Mouse (Mus musculus): ENCODE measurements at regions not wholly inside any gene's neighbourhood (a gene's known extent, or its start where the extent isn't known, plus 50 kb on each side); places are given as distances from the start of the nearest gene placed in this dataset.
"Not testable (repeated sequence)": the region's sequence is repeated elsewhere in the genome, so short reads cannot be mapped to it uniquely, and the experiment has no call there.

DNA sequence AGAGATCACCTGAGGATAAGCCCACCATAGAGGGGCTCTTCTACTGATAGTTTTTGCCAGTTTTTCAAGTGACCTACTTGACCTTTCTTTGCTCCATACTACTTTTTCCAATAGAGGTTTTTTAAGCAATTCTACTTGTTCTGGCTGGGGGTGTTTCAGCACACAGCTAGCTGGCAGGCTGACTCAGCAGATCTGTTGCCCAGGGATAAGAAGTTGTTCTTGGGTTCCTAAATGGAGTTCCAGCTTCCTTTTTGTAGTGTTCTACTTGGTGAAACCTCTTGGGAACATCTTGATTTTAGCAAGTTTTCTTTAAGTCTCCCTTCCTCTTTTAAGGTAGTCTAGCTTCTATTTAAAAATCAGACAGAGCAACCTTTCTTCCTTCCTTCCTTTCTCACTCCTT is 61.0 kb downstream of the 4930474N05Rik start:
- DNase-seq (ENCODE audit: low spot score in 2 of 2): no peak

DNA sequence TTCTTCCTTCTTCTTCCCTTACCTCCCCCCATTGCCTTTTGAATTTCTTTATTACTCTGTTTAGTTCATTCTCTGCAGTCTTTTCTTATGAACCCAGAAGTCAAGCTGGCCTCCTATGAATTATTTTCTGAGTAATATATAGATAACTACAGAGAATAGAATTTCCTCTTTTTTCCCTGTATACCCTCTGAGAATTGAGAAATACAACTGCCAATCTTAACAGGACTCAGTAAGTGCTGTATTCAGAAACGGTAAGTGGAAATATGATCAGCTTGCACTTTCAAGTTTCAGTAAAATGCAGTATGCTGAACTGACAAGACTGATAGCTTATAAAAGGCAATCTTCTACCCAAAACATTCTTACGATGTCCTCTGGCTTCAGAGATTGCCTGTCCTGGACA is 61.5 kb downstream of the 4930474N05Rik start:
- no peak for DNase-seq (ENCODE audit: low spot score in 2 of 2)

DNA sequence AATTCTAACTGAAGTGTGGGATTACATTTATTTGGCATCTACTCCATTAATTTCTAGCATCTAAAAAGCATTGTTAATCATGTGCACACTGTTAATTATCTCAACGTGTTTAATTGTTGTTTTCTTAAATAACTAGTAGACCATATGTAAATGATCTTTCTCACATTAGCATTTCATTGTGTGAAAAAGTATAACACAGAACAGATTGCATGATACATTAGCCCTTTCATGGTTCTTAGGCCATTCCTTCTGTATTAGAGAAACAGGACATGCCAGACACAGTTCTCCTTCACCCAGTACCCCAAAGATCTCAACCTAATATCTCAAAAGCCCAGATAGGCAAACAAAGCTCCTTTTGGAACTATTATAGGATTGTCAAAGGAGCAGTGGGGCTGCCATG is 89.0 kb downstream of the 4930474N05Rik start:
- no peak for DNase-seq (ENCODE audit: low spot score in 2 of 2)

DNA sequence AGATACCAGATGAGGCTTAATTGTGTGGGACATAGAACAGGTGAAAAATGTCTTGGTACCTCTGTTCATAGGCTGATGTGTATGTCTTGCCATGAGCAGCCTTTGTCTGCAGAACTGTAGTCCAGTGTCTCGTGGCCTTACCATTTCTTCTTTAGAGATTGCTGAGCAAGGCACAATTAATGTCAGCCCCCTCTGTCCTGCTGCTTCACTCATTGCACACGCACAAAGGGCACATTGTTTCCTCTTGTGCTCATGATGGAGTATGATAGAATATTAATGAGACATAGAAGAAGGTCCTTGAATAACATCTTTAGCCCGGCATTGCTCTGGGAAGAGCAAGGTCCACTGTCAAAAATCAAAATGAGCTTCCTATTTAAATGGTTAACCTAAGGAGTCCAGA is 101.8 kb downstream of the 4930474N05Rik start:
- no peak for DNase-seq (ENCODE audit: low spot score in 2 of 2)

DNA sequence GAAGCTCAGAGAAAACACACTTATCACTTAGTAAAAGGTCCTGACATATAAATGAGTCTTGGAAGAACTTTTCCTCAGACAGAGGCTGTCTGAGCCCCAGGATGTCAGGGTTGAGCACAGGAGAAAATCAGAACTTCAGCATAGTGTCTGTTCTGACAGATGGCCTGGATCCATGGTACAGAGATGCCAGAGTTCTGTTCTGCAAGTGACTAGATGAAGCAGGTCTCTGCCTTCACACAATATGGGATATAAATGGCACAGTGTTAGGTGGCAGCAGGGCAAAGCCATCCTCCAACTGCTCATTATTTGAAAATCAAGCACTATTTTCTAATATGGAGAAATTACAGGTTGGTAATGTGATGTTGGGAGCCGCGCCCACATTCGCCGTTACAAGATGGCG is 103.7 kb downstream of the 4930474N05Rik start:
- no peak for DNase-seq (ENCODE audit: low spot score in 2 of 2)

DNA sequence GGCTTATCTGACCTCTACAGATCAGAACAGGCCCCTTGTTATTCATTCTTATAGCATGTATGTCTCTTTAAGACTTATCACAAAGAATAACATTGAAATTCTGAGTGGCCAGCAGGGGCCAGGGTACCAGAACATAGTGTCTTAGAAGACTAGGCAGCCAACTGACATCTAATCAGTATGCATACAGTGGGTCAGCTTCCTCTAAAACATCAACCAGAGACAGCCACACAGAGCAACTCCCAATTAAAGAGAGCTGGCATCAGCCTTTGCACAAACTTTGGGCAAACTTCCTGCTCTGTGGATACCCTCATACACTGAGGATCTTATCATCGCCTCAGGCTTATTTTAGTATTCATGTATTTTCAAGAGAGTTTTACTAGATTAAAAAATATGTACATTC is 109.1 kb downstream of the 4930474N05Rik start:
- no peak for DNase-seq (ENCODE audit: low spot score in 2 of 2)

DNA sequence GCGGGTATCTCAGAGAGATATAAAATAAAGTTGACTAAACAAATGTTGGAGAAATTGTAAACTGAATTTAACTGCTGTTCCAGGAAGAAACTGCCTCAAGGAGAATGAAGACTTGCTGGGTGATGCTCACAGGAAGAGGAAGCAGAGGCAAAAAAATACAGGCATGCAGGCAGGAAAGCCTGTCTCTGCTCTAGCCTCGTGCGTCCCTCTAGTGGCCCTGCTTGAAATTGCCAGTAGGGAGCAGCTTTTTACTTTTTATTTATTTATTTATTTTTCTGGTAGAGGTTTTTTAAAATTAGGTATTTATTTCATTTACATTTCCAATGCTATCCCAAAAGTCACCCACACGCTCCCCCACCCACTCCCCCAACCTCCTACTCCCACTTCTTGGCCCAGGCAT is 118.1 kb downstream of the 4930474N05Rik start:
- peak in 1 of 2 experiments; percentile 72 for DNase-seq (ENCODE audit: low spot score in 2 of 2)

DNA sequence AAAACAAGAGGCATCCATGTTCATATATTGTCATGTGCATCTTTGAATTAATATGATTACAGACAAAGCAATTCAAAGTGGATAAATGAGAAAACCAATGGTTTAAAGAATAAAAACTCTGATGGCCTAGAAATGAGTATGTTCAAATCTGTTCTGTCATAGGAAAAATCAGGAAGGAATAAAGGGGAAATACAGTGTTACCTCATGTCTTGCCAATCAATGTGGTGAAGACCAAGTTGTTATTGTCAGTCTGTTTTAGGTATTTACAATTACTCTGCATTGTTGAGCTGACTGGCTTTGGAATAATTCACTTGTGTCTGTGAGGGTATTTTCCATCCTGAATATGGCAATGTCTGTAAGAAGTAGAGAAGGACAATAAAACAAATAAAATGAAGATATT is 151.1 kb downstream of the 4930474N05Rik start:
- DNase-seq (ENCODE audit: low spot score in 2 of 2): no peak

DNA sequence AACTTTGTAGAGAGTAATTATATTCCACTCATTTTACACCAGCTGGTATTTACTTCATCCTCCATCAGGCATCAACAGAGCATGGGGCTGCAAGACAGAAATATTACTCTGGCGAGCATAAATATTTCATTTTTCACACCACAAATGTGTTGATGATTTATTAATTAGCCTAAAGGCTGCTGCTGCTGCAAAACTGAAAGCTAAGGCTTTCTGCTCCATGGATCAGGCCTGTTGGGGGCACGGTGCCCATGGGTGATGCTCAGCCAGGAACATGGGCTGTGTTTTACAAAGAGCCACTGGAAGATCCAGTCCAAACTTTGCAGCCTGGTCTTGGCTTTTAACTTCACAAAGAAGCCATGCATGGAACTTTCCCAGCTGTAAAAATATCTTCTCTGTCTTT is 167.4 kb downstream of the 4930474N05Rik start:
- no peak for DNase-seq (ENCODE audit: low spot score in 2 of 2)

DNA sequence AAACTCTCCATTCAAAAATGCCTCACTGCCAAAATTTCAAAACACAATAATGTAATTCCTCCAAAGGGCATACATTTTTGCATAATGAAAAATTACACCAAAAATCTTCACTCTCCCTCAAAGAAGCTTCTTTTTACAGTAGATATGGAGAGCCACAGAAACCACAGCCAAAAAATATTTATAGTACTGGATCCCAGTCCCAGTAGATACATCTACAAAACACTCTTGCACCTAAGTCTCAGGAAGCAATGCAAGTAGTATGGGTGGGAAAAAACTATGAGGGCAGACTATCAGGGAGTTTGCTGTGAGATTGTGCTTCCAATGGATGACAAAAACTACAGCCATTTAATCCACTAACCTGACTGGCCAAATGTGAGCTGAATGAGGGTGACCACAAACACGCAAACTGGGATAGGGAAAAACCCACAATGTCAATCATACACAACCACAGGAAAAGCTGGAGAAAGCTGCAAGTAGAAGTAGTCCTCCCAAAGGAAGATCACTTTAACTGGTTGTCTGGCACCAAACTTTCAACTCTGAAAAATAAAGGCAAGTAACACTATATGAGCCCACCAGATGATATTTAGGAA is 189.2 kb downstream of the 4930474N05Rik start:
- DNase-seq (ENCODE audit: low spot score in 2 of 2): no peak

DNA sequence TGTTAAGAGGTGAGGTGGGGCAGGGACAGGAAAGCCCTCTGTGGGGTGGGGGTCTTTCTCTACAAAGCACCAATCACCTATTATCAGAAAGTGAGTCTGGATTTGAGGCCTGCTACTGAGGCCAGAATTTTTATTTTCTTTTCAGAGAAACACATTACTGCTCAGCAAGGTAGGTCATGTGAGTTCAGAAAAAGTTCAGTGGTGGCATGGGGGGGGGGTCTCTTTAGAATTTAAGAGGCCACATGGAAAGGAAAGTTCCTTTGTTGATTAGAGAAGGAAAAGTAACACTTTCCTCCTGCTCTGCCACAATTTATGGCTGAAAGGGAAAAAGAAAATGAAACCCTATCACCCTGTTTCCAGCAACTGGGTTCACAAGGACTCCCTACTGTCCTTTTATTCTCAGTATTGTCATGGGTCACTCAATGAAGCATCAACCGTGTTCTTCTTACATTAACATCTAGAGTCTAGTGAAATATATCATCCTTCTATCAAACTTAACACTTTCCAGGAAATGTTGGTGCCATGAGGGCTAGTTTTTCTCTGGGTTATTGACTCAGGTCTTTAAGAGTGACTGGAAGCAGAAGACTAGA is 194.1 kb downstream of the 4930474N05Rik start:
- DNase-seq (ENCODE audit: low spot score in 2 of 2): no peak

DNA sequence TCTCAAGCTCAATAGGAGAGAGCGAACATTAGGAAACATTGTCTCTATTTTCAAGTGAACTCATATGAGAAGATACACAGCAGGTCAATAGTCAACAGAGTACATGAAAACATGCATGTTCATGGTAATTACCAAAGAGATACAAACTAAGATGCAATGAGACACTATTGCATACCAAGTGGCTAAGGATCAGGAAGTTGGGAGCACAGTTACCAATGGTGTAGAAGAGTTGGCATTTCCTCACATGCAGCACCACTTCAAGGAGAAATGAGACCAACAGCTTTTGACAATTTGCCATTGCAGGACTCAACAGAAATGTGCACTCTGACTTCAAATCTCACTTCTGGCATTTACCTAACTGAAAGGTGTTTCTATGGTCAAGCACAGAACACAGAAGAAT is 215.6 kb downstream of the 4930474N05Rik start:
- DNase-seq (ENCODE audit: low spot score in 2 of 2): no peak

DNA sequence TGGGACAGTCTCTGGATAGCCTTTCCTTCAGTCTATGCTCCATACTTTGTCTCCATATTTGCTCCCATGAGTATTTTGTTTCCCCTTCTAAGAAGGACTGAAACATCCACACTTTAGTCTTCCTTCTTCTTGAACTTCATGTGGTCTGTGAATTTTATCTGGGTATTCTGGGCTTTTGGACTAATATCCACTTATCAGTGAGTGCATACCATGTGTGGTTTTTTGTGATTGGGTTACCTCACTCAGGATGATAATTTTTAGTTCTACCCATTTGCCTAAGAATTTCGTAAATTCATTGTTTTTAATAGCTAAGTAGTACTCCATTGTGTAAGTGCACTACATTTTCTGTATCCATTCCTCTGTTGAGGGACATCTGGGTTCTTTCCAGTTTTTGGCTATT is 220.0 kb downstream of the 4930474N05Rik start:
- not testable (repeated sequence) for DNase-seq (ENCODE audit: low spot score in 2 of 2)

DNA sequence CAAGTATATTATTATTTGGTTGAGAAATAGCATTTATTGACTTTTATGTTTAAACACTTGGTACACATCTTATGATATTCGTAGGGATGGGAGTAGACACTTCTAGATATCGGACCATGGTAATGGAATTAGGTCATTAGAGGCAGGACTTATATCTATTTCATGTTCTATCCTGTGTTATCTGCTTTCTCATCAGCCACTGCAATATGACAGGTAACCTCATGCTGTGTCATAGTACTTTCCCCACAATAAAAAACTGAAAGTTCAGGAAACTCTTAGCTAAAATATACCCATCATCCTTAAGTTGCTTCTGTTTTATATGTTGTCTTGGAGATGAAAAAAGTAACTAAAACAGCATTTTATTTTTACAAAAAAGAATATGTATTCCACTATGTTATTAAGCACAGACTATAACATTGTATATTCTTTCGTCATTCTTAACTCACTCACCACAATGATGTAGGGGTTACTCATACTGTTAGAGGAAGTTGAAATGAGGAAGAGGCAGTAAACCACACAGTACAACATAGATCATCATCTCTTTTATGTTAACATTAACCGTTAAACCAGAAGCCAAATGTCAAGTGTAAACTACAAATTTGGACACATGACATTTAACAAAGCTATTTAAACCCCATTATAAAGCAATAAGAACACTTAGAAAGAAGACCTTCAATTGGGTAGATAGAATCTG is 221.8 kb downstream of the 4930474N05Rik start:
- no peak for DNase-seq (ENCODE audit: low spot score in 2 of 2)

DNA sequence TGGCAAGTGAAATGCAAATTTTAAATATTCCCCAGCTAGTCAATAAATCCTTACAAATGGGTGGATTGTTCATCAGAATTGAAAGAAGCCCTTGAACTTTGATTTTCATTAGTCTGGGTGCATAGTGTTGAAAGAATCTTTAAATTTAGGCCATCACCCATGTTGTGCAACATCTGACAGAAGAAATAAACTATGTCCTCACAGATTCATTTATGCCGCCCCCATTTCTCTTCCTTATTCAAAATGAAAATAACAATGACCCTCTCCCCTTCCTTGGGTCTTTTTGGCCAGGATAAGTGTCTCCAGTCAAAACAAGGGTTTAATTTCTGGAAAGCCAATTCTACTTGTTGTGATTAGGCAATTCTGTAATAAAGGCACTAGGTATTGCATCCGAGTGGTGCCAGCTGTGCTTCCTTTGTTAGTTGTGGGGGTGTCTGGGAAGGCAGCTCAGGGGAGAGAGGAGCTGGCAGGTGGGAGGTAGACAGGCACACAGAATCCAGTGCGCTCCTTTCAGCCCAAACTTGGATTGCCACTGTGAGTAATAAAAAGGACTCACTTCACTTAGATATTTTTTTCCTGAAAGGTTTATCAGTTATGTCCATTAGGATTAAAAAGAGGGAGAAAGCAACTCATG is 233.7 kb downstream of the 4930474N05Rik start:
- peak in 1 of 2 experiments; percentile 5 for DNase-seq (ENCODE audit: low spot score in 2 of 2)

DNA sequence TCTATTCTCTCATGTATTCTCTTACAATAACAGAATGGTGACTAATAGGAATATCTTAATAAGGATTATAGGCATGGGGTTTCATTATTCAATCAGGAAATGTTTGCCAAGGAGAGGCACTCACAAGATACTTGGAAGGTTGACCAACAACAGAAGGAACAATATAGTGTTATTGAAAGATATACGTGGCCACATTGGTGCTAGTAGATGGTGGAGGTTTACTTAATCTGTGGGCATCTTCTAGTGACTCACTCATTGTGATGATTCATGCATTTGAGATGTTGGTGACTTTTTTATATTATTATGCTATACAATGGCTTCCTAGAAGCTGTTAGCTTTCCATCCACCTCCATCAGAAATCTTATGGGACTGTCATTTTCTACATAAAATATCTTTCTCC is 246.1 kb downstream of the 4930474N05Rik start:
- no peak for DNase-seq (ENCODE audit: low spot score in 2 of 2)
